Mouse (Mus musculus): ENCODE data around the gene H3f3a.
A peak's percentile ranks its signal among the peaks of the same experiment; 100 is the strongest.

GRCm38 (mm10) chr1:180768334-180769168 is 45.2 kb downstream of the H3f3a start:
- TF ChIP-seq CTCF (IDR thresholded peaks at IDR 0.05; ENCODE audit: extremely low read depth, insufficient read depth, low read length) (peak; percentile 34; the same call in 1 of the 2 replicates), POLR2A (IDR thresholded peaks at IDR 0.05; ENCODE audit: extremely low read depth, insufficient read depth, low read length) (no peak)
